Mouse (Mus musculus) lung, postnatal 10 days (tissue): ENCODE measurements at regions not wholly inside any gene's neighbourhood (a gene's known extent, or its start where the extent isn't known, plus 50 kb on each side); places are given as distances from the start of the nearest gene placed in this dataset.
"Not testable (repeated sequence)": the region's sequence is repeated elsewhere in the genome, so short reads cannot be mapped to it uniquely, and the experiment has no call there.

Source experiments
- DNase-seq: peaks from one replicate; pipeline ENCODE4 v3.0.0; 2021

DNA sequence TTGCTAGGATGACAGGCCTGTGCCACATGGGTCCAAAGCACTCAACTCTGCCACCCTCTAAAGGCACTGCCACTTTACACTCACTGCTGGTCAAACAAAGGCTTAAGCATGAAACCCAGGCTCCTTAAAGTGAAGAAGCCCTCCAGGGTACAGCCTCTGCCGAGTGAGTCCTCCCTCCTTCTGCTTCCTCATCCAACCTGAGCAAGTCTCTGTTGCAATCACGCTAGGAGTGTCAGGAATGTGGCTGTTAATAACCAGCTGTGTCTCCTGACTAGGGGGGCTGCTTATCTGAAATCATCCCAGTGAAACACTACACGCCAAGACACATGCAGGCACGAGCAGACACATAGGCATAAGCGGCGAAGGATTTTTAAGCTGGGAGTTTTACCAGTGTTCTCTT is 99.2 kb upstream of the Jarid2 start:
- DNase-seq: peak; percentile 21

DNA sequence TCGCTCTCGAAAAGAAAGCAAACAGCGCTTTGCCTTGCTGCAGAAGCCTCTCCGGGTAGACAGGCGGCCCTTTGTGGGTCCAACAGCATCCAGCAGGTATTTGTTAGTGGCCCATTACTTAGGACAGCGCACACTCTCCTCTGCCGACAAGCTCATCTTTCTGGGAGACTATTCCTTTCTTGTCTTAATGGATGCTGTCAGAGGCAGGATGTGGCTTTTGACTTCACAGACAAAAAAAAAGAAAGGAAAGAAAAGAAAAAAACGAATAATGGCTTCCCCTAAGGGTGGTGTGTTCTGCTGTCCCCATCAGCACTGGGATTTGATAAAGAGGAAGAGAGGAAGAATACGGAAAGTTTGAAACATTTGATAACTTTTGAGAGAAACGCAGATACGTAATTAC is 94.7 kb upstream of the Jarid2 start:
- DNase-seq: no peak

DNA sequence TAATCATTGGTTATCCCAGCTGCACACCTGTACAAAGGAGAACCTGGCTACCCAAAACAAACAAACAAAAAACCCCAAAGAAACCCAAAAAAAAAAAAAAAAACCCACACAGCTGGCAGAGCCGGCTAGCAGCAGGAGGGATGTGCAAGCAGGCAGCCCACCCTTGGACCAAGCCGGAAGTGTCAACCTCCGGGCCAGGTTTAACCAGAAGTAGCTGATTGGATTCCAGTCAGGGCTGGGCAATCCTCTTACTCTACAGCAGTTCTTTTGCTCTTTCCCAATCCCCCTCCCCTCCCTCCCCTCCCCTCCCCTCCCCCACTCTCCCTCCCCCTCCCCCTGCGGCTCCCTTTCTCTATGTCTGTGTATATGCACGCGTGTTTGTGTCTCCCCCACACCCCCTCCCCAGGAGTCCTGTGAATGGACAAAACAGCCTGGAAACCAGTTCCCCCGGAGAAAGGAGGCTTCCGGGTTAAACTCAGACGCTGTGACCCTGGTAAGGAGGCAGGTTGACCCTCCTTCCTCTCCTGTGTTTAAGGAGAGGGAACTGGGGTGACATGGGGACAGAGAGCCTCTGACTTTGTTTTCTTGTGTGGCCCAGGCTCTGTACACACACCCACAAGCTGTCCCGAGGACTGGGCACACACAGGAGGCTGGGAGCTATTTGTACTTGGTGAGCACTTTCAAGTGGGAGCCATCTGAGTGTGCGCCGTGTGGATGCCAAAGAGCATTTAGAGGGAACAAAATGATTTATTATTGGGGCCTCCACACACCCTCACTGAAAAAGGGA is 93.9 kb upstream of the Jarid2 start:
- peak; percentile 19 for DNase-seq

DNA sequence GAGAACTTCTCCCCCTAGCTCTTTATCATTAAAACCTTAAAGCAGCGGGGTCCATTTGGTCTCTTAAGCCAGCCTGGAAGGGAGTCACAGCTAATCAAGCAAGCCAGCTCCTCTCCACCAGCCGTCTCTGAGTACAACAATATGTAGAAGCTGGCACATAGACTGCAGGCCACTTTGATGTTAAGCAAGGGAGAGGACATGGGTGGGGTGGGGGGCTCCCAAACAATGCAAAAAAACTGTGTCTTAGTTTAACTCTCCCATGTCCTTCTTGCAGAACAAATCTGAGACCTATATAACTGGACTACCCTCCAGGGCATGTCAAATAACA is 93.3 kb upstream of the Jarid2 start:
- DNase-seq: no peak

DNA sequence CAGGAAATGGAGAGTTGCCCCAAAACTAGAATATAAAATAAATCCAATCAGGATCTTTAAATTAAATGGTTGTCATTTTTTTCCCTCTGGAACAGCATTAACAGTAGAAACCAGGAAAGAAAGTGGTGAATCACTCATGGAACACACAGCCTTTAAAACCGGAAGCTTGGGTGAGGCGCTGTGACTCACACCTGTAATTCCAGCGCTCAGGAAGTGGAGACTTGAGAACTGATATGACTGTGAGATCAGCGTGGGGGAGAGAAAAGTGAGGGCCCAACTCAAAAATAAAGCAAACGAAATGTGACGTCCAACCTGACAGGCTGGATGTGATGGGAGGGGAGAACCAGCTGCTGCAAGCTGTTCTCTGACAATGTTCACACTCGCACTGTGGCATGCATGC is 86.9 kb upstream of the Jarid2 start:
- DNase-seq: no peak

DNA sequence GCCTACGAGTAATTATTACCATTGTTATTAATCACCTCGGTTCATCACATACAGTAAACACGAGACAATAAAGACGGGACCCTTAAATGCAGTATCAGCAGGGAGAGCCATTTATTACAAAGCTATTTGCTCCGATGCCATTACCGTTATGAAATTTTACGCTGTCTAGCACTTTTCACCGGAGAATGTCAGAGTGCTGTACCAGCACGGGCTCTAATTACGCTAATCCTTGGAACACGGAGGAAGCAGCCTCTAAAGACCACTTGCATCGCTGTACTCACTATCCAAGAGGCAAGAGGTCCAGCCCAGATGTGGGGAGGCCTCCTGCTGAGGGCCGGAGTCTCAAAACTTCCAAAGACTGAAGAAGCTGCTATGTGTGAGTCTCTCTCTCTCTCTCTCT is 79.2 kb upstream of the Jarid2 start:
- DNase-seq: no peak

DNA sequence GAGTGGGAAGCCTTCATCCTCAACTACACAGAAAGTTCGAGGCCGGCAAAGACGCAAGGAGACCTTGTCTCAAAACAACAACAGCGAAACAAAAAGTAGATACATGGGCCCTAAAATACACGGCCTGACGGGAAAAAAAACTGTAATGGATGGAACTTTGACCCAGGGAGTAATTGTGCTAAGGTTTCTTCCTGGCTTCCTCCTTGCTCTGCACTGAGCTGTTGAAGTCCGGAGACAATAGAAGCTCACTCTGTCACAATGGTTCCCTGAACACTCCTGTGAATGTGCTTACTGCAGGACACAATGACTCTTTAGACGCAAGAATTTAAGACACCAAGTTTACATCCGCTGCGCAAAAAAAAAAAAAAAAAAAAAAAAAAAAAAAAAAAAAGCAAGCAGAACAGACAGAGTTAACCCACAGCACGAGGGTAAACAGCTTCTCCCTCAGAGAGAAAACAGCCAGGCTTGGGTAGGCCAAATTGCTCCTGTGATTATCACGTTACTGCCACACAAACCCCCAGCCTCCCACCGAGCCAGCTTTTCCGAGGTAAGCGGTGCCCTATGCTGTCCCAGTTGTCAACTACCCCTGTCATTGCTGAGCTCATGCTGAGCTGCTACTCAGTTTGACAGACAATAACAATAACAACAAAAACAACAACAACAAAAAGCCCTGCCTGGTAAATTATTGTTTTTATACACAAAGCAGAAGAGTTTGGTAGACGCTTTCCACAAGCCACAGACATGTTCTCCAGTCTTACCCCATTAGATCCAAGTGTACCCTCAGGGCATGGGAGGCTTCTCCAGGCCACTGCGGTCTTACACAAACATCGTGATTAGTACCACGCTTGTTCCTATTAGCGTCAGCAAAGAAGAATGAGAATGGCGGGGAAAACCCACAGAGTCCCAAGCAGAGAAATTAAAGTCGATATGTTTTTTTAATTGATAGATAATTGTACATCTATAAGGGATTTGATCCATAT is 77.7 kb upstream of the Jarid2 start:
- DNase-seq: no peak

DNA sequence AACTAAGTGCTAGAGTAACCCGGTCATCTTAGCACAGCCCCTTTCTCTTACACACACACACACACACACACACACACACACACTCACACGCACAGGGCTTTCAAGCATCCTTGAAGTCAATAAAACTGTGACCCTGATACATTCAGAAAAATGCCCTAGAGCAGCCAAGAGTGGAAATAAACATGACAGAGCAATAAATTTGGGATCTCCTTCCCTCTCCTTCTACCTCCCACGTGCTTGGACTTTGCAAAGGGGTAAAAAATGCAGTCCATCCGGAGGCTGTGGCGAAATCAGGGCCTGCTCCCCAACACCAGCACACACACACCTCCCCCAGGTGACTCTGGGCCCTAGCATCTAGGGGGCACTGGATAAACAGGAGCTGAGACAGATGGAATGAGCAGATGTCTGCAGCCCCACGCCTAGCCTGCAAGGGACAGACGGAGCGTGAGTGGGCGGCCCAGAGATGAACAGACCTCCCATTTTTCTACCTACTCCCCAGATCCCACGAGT is 71.3 kb upstream of the Jarid2 start:
- no peak for DNase-seq

DNA sequence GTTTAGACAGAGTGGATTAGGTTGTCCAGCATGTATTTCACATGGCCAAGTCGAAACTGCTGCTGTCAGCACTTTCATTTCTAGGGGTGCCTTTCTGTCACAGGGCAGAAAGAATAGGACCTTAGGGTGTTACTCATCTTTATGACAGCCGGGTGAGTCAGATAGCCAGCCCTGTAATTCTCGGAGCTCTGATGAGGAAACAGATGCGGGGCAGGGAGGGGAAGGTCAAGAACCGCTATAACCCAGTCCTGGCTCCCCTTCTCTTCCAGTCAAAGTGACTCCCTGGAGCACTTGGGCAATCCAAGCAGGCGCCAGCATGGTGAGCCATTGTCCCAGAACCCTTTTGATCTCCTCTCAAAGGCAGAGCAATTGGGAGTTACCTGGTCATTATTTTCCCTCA is 69.4 kb upstream of the Jarid2 start:
- no peak for DNase-seq

DNA sequence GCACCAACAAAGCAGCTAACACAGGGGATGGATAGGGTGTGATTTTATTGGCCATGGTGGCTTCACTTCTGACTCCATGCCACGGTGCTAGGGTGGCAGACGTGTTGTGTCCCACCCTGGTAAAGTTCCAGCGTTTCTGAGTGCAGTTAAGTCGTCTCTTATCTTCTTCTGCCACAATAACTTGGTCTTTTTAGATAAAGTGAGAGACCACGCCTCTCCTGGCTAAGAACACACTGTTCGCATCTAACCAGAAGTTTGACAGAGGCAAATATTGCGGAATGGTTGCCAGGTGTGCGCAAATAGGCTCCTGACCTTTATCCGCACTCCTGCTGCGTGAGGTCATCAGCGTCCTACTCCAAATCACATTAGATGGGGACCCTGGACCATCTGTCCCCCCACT is 66.2 kb upstream of the Jarid2 start:
- DNase-seq: peak; percentile 8

DNA sequence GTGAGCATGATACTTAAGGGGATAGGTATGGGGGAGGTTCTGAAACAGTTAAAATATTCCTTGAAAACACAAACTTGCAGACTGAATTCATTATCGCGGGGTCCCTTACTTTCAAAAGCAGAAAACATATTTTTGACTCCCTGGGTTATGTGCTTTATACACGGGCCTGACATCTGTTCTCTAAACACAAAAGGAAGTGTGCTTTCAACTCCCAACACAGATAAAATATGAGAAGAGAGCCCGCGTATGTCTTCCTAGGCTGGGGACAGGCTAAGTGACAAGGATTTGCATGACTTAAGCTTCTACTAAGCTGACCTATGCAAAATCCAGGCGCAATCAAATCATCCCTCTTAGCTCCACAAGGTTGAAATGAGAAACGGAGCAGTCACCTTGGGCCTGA is 65.5 kb upstream of the Jarid2 start:
- no peak for DNase-seq

DNA sequence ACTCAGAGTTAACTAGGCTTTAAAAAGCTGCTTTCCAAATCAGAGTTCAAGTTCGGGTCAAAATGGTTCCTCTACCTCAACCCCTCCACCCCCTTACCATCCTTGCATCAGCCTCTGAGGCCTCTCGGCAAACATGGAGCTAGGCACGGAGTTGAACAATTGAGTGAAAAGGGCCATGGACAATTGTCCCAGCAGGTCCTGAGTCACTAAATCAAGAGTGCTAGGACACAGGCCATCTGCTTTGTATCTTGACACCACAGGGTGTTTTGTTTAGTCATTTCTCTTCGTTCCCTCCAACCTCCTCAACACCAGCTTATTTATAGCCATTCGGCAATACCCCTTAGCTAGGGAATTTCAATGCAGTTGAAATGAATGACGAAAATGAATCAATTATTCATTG is 59.5 kb upstream of the Jarid2 start:
- DNase-seq: no peak

DNA sequence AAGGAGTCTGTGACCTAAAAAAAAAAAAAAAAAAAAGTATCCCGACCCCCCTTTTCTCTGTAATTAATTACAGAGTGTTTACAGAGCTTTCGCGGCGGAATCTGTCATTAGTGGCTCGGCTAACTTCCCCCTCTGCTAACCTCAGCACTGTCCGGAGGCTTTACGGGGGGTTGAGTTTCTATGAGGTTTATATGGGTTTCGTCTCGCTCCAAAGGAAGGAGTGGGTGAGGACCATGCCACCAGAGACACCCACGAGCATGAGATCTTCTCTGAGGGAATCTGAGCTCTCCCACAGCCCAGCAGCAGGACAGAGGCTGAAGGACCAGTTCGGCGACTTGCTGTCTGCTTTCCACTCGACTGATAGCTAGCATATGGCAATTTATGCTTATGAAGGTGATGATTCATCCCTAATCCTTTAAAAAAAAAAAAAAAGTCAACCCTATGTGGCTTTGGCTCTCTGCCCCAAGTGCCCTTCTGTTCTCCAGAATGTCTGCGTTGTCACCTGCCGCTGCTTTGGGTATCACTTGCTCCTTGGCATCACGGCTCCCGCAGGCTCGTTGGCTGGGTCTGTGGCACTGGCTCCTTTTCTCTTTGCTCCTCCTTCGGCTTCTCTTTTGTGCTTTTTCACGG is 55.8 kb upstream of the Jarid2 start:
- DNase-seq: peak; percentile 8

DNA sequence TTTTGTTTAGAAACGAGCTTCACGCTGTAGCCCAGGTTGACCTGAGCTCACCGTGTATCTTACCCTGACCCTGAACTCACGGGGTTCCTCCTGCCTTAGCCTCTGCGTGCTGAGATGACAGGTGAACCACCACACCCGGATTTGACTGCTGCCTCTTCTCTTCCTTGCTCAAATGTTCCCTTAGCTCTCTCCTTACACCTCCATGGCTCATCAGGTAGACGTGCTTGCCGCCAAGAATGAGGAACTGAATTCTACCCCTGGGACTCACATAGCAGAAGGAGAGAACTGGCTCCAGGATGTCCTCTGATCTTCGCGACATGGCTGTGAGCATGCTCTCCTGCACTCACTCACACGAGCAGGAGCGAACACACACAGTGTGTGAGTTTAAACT is 55.3 kb upstream of the Jarid2 start:
- DNase-seq: no peak

DNA sequence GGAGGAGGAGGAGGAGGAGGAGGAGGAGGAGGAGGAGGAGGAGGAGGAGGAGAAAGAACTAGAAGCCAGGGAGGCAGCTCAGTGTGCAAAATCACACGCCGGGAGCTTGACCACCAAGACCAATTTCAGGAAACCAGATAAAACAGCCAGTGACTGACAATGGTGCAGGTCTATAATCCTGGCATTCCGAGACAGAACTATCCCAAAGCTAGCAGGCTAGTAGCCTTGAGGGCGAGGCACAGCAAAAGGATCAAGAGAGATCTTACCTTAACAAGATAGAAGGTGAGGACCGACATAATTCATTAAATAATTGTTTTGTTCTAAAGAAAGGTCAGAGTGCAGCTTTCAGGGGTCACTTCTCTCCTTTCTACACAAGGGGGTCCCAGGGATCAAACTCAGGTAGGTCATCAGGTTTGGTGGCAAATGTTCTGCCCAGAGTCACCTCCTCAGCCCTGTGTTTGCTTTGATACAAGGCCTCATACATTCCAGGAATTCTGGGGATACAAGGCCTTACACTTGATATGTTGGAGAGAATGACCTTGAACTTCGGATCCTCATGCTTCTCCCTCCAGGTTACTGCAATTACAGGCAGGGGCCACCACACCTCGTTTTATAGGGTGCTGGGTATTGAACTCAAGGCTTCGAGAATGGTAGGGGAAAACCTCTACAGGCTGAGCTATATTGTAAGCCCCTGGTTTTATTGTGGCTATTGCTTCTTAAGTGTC is 54.2 kb upstream of the Jarid2 start:
- DNase-seq: no peak

DNA sequence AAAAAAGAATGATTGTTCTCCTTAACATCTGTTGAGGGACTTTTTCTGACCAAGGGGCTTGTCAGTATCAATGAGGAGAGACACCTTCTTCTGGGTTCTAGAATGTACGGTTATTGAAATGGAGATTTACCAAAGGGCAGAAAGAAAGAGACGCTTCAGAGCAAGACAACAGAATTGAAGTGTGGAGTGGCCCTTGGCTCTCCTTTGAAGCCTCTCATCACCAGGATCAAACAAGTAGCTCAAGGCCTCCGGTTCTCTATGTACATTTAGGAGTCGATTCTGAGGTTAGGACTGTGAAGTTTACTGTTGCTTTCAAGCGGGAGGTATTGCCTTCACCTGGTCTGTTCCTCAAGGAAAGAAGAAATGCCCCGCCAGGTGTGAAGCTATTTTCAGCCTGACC is 53.2 kb upstream of the Jarid2 start:
- no peak for DNase-seq

DNA sequence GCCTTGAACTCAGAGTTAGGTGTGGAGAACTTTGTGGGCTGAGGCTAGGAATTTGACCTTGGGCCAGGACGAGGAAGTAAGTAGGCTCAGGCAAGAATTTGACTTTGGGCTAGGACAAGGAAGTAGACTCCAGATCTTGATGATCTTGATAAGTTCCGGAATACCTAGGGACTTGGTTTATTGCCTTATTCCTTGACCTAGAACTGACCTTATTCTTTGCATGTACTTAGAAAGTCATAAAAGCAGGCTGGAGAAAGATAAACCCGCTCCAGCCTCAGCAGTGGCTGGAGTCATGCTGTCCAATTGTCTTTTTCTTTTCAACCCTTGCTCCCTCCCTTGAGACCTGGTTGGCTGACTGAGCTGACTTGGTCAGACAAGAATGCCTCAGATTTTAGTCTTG is 51.2 kb upstream of the Jarid2 start:
- DNase-seq: no peak

DNA sequence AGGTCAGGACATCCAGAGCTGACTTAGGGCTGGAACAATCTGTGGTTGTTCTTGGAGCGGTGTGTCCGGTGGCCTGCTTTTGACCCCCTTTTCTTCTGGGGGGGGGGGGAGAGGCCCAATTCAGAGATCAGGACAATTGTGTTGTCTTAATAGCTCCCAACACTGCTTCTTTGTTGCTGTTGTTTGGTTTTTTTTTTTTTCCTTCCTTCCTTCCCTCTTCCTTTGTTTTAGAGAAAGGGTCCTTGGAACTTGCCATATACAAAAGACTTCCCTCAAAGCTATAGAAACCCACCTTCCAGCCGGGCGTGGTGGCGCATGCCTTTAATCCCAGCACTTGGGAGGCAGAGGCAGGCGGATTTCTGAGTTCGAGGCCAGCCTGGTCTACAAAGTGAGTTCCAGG is 49.8 kb upstream of the Jarid2 start:
- not testable (repeated sequence) for DNase-seq
